Mouse (Mus musculus) ES-Bruce4 (cell line): Measurements from ENCODE around the gene Oser1.

ENCODE experiments used
- CTCF ChIP-seq: IDR thresholded peaks from one replicate; pipeline ENCODE4 v1.8.1; 2011; ENCODE audit warnings: low read depth, low read length
- POLR2A ChIP-seq: IDR thresholded peaks from one replicate; pipeline ENCODE4 v1.8.1; 2011; ENCODE audit warnings: low read length; ENCODE audit not compliant: insufficient read depth

DNA sequence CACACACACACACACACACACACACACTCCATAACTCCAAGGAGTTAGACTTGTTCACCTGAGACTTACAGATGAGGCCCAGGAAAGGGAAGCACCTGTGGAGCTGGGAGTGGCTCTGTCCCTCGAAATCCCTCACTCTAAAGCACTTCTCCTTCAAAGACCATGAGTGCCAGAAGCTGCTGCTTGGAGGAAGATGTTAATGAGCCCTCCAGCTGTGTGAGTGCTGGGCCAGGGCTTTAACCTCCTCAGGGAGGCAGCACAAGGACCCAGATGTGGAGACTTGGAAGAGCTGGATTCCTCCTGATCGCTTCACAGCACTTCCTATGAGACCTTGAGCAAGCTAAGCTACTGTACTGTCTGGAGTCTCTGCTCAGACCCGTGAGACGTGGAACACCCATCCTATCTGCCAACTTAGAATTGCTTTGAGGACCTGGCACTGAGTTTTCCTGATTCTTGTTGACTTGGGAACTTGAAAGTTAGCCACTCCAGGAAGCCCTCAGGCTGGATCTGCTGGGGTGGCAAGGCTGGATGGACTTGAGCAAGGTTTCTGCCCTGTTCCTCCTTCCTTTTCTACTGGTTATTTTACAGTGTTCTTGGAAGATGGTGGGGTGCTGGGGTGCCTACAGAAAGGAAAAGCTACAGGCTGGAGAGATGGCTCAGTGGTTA lies 4.0 kb upstream of the Oser1 start:
- TF ChIP-seq CTCF (no peak), POLR2A (no peak)
